Mouse (Mus musculus) bone marrow macrophage, adult 2 months (primary cell): ENCODE results near the gene Ltbp1.

Experiments
- CTCF ChIP-seq: IDR thresholded peaks from 2 replicates; pipeline ENCODE4 v1.5.1; 2012; ENCODE audit warnings: low read depth, mild to moderate bottlenecking, low read length, moderate library complexity
- POLR2A ChIP-seq: IDR thresholded peaks from 2 replicates; pipeline ENCODE4 v1.6.1; 2012; ENCODE audit warnings: mild to moderate bottlenecking, low read depth, low read length, borderline replicate concordance

- TF ChIP-seq CTCF = no peak
- no peak for TF ChIP-seq POLR2A
Observed at GRCm38 (mm10) chr17:75333759-75334158, 328.4 kb downstream of the Ltbp1 start.
